Mouse (Mus musculus): ENCODE data around the gene Ccdc191. TPM values are rescaled to one million over a fixed set of nuclear protein-coding genes. Genes with fewer than 3 reads are reported as not detected.

The Ccdc191 gene
- polyA plus RNA-seq, 1 experiment: 9.7 TPM

GRCm38 (mm10) chr16:43935892-43936291, 46.3 kb downstream of the Ccdc191 start:
- Histone ChIP-seq H3K4me3 (ENCODE audit: control insufficient read depth, low read depth, low read length) (no peak overlapping the region), H3K27ac (ENCODE audit: control insufficient read depth, insufficient read depth, low read depth, low read length) (no peak overlapping the region), H3K27me3 (ENCODE audit: control insufficient read depth, insufficient read depth, low read length) (no peaks in the 10 kb centered on the region), H3K4me1 (ENCODE audit: control insufficient read depth, insufficient read depth, low read length) (no peaks in the 10 kb centered on the region), H3K36me3 (ENCODE audit: control insufficient read depth, insufficient read depth, low read length) (no peaks in the 10 kb centered on the region; the same call in 1 of the 2 replicates)
- no peak for TF ChIP-seq CTCF (IDR thresholded peaks at IDR 0.05; ENCODE audit: control insufficient read depth, insufficient read depth, insufficient replicate concordance, low read depth, low read length)

- Histone ChIP-seq H3K27me3 (ENCODE audit: control insufficient read depth, insufficient read depth, low read length) (no peaks in the 10 kb centered on the region), H3K4me1 (ENCODE audit: control insufficient read depth, insufficient read depth, low read length) (no peaks in the 10 kb centered on the region), H3K36me3 (ENCODE audit: control insufficient read depth, insufficient read depth, low read length) (no peaks in the 10 kb centered on the region; the same call in none of the 2 replicates), H3K27ac (ENCODE audit: control insufficient read depth, insufficient read depth, low read depth, low read length) (no peak overlapping the region), H3K4me3 (ENCODE audit: control insufficient read depth, low read depth, low read length) (no peak overlapping the region)
- TF ChIP-seq CTCF (IDR thresholded peaks at IDR 0.05; ENCODE audit: control insufficient read depth, insufficient read depth, insufficient replicate concordance, low read depth, low read length): no peak
- no peak for TF ChIP-seq POLR2A (IDR thresholded peaks at IDR 0.05; ENCODE audit: control insufficient read depth, low read depth, low read length)
Observed at GRCm38 (mm10) chr16:43940846-43941245, 51.2 kb downstream of the Ccdc191 start.

- no peak overlapping the region for H3K4me3 ChIP-seq (ENCODE audit: control insufficient read depth, low read depth, low read length)
- no peaks in the 10 kb centered on the region for H3K4me1 ChIP-seq (ENCODE audit: control insufficient read depth, insufficient read depth, low read length)
- no peak overlapping the region for H3K27ac ChIP-seq (ENCODE audit: control insufficient read depth, insufficient read depth, low read depth, low read length)
- H3K36me3 ChIP-seq (ENCODE audit: control insufficient read depth, insufficient read depth, low read length): no peaks in the 10 kb centered on the region; the same call in none of the 2 replicates
- H3K27me3 ChIP-seq (ENCODE audit: control insufficient read depth, insufficient read depth, low read length): no peaks in the 10 kb centered on the region
- TF ChIP-seq CTCF (IDR thresholded peaks at IDR 0.05; ENCODE audit: control insufficient read depth, insufficient read depth, insufficient replicate concordance, low read depth, low read length) (no peak), POLR2A (IDR thresholded peaks at IDR 0.05; ENCODE audit: control insufficient read depth, low read depth, low read length) (no peak)
Observed at GRCm38 (mm10) chr16:43945351-43945750, 55.8 kb downstream of the Ccdc191 start.

GRCm38 (mm10) chr16:43945869-43946268, 56.3 kb downstream of the Ccdc191 start:
- no peak for TF ChIP-seq CTCF (IDR thresholded peaks at IDR 0.05; ENCODE audit: control insufficient read depth, insufficient read depth, insufficient replicate concordance, low read depth, low read length)
- no peak for TF ChIP-seq POLR2A (IDR thresholded peaks at IDR 0.05; ENCODE audit: control insufficient read depth, low read depth, low read length)
- Histone ChIP-seq H3K27me3 (ENCODE audit: control insufficient read depth, insufficient read depth, low read length) (no peaks in the 10 kb centered on the region), H3K27ac (ENCODE audit: control insufficient read depth, insufficient read depth, low read depth, low read length) (no peak overlapping the region), H3K4me1 (ENCODE audit: control insufficient read depth, insufficient read depth, low read length) (no peaks in the 10 kb centered on the region), H3K36me3 (ENCODE audit: control insufficient read depth, insufficient read depth, low read length) (no peaks in the 10 kb centered on the region; the same call in none of the 2 replicates), H3K4me3 (ENCODE audit: control insufficient read depth, low read depth, low read length) (no peak overlapping the region)

- no peaks in the 10 kb centered on the region for H3K27me3 ChIP-seq (ENCODE audit: control insufficient read depth, insufficient read depth, low read length)
- TF ChIP-seq CTCF (IDR thresholded peaks at IDR 0.05; ENCODE audit: control insufficient read depth, insufficient read depth, insufficient replicate concordance, low read depth, low read length): no peak
- TF ChIP-seq POLR2A (IDR thresholded peaks at IDR 0.05; ENCODE audit: control insufficient read depth, low read depth, low read length): no peak
- H3K36me3 ChIP-seq (ENCODE audit: control insufficient read depth, insufficient read depth, low read length): no peaks in the 10 kb centered on the region; the same call in 1 of the 2 replicates
- no peak overlapping the region for H3K4me3 ChIP-seq (ENCODE audit: control insufficient read depth, low read depth, low read length)
- no peak overlapping the region for H3K27ac ChIP-seq (ENCODE audit: control insufficient read depth, insufficient read depth, low read depth, low read length)
- no peaks in the 10 kb centered on the region for H3K4me1 ChIP-seq (ENCODE audit: control insufficient read depth, insufficient read depth, low read length)
Observed at GRCm38 (mm10) chr16:43951591-43951990, 62.0 kb downstream of the Ccdc191 start.

- H3K36me3 ChIP-seq (ENCODE audit: control insufficient read depth, insufficient read depth, low read length): peaks cover 3% of the 10 kb centered on the region
- no peaks in the 10 kb centered on the region for H3K27me3 ChIP-seq (ENCODE audit: control insufficient read depth, insufficient read depth, low read length)
- H3K4me3 ChIP-seq (ENCODE audit: control insufficient read depth, low read depth, low read length): no peak overlapping the region
- H3K27ac ChIP-seq (ENCODE audit: control insufficient read depth, insufficient read depth, low read depth, low read length): no peak overlapping the region
- TF ChIP-seq CTCF (IDR thresholded peaks at IDR 0.05; ENCODE audit: control insufficient read depth, insufficient read depth, insufficient replicate concordance, low read depth, low read length): no peak
- no peak for TF ChIP-seq POLR2A (IDR thresholded peaks at IDR 0.05; ENCODE audit: control insufficient read depth, low read depth, low read length)
- H3K4me1 ChIP-seq (ENCODE audit: control insufficient read depth, insufficient read depth, low read length): no peaks in the 10 kb centered on the region
Observed at GRCm38 (mm10) chr16:43954913-43955312, 65.3 kb downstream of the Ccdc191 start.

GRCm38 (mm10) chr16:43958038-43958437, 68.4 kb downstream of the Ccdc191 start:
- Histone ChIP-seq H3K36me3 (ENCODE audit: control insufficient read depth, insufficient read depth, low read length) (peaks cover 3% of the 10 kb centered on the region), H3K4me1 (ENCODE audit: control insufficient read depth, insufficient read depth, low read length) (no peaks in the 10 kb centered on the region), H3K4me3 (ENCODE audit: control insufficient read depth, low read depth, low read length) (no peak overlapping the region), H3K27ac (ENCODE audit: control insufficient read depth, insufficient read depth, low read depth, low read length) (no peak overlapping the region), H3K27me3 (ENCODE audit: control insufficient read depth, insufficient read depth, low read length) (no peaks in the 10 kb centered on the region)
- TF ChIP-seq CTCF (IDR thresholded peaks at IDR 0.05; ENCODE audit: control insufficient read depth, insufficient read depth, insufficient replicate concordance, low read depth, low read length) (no peak), POLR2A (IDR thresholded peaks at IDR 0.05; ENCODE audit: control insufficient read depth, low read depth, low read length) (no peak)

- peaks cover 2% of the 10 kb centered on the region for H3K36me3 ChIP-seq (ENCODE audit: control insufficient read depth, insufficient read depth, low read length)
- H3K4me1 ChIP-seq (ENCODE audit: control insufficient read depth, insufficient read depth, low read length): no peaks in the 10 kb centered on the region
- no peaks in the 10 kb centered on the region for H3K27me3 ChIP-seq (ENCODE audit: control insufficient read depth, insufficient read depth, low read length)
- H3K4me3 ChIP-seq (ENCODE audit: control insufficient read depth, low read depth, low read length): no peak overlapping the region
- no peak overlapping the region for H3K27ac ChIP-seq (ENCODE audit: control insufficient read depth, insufficient read depth, low read depth, low read length)
- TF ChIP-seq POLR2A (IDR thresholded peaks at IDR 0.05; ENCODE audit: control insufficient read depth, low read depth, low read length) (no peak), CTCF (IDR thresholded peaks at IDR 0.05; ENCODE audit: control insufficient read depth, insufficient read depth, insufficient replicate concordance, low read depth, low read length) (no peak)
Observed at GRCm38 (mm10) chr16:43963291-43963690, 73.7 kb downstream of the Ccdc191 start.

Measured in testis, adult 2 months (tissue).